Mouse (Mus musculus) liver, embryonic 13.5 days (tissue): ENCODE data around the gene Psmd8. TPM values are rescaled to one million over a fixed set of nuclear protein-coding genes. Genes with fewer than 3 reads are reported as not detected.
"Not testable (repeated sequence)": the region's sequence is repeated elsewhere in the genome, so short reads cannot be mapped to it uniquely, and the experiment has no call there.

Experiments
- ATAC-seq: fragments of 200-750 bp; cut with Nextera tagmentation; 2 replicates; pipeline ENCODE4 v1.8.0; 2017; ENCODE audit warnings: low read depth, mild to moderate bottlenecking, moderate number of reproducible peaks, moderate library complexity
- DNase-seq: peaks from one replicate; pipeline ENCODE4 v3.0.0; 2022
- H3K27ac ChIP-seq: fragments of 300-500 bp; sonication (generic); 2 replicates; pipeline ENCODE4 v1.5.1; 2015; ENCODE audit warnings: moderate library complexity, mild to moderate bottlenecking, inconsistent platforms
- H3K27me3 ChIP-seq: fragments of 300-500 bp; sonication (generic); 2 replicates; pipeline ENCODE4 v1.6.1; 2015; ENCODE audit warnings: mild to moderate bottlenecking, inconsistent platforms
- H3K36me3 ChIP-seq: fragments of 300-500 bp; sonication (generic); 2 replicates; pipeline ENCODE4 v1.6.1; 2015; ENCODE audit warnings: mild to moderate bottlenecking, inconsistent platforms
- H3K4me1 ChIP-seq: fragments of 300-500 bp; sonication (generic); replicated peaks from 2 replicates; pipeline ENCODE4 v1.6.1; 2015; ENCODE audit warnings: inconsistent platforms
- H3K4me2 ChIP-seq: fragments of 300-500 bp; sonication (generic); 2 replicates; pipeline ENCODE4 v1.6.1; 2015; ENCODE audit warnings: inconsistent platforms, mild to moderate bottlenecking, moderate library complexity
- H3K4me3 ChIP-seq: fragments of 300-500 bp; sonication (generic); replicated peaks from 2 replicates; pipeline ENCODE4 v1.5.1; 2015; ENCODE audit warnings: mild to moderate bottlenecking, inconsistent platforms
- H3K9ac ChIP-seq: fragments of 300-500 bp; sonication (generic); 2 replicates; pipeline ENCODE4 v1.6.1; 2015; ENCODE audit warnings: mild to moderate bottlenecking, inconsistent platforms
- H3K9me3 ChIP-seq: fragments of 300-500 bp; sonication (generic); replicated peaks from 2 replicates; pipeline ENCODE4 v1.6.1; 2016; ENCODE audit warnings: inconsistent platforms
- WGBS: fragments of 180-500 bp; shearing (Covaris S2); methylation state at CpG from one replicate; pipeline ENCODE4 v1.1.7; 2015; ENCODE audit not compliant: insufficient replicate concordance; 5-methylcytosine and 5-hydroxymethylcytosine counted together
- polyA plus RNA-seq: library from polyadenylated mRNA; unstranded; fragments of >200 nt; fragmentation: Nextera tagmentation; extraction: Ambion mirVana; gene quantifications from 2 replicates; pipeline ENCODE4 v1.2.1, GENCODE M21; 2015

Gene Psmd8
- polyA plus RNA-seq, 1 experiment from 2014 or later = 136 TPM

- H3K4me3 ChIP-seq = no peak overlapping the region
- 0 out of 2 replicates have a peak, but pooled peaks cover 4% of the 10 kb centered on the region for H3K9me3 ChIP-seq
- H3K27me3 ChIP-seq = peaks cover 22% of the 10 kb centered on the region
- no peak overlapping the region for H3K27ac ChIP-seq
- H3K9ac ChIP-seq = no peak overlapping the region
- peaks cover 20% of the 10 kb centered on the region for H3K4me1 ChIP-seq
- ATAC-seq = no peak
- no peak overlapping the region for H3K4me2 ChIP-seq
- DNase-seq = no peak
- 87% methylated on average over 14 of the region's 14 CpGs for WGBS
- H3K36me3 ChIP-seq = peaks cover 9% of the 10 kb centered on the region
Observed at GRCm38 (mm10) chr7:29154018-29154720, 26.3 kb downstream of the Psmd8 start.

- 57% methylated on average over 10 of the region's 10 CpGs for WGBS
- 0 out of 2 replicates have a peak, but pooled peaks cover 4% of the 10 kb centered on the region for H3K9me3 ChIP-seq
- H3K36me3 ChIP-seq = peaks cover 9% of the 10 kb centered on the region
- no peak overlapping the region for H3K4me3 ChIP-seq
- no peak overlapping the region for H3K4me2 ChIP-seq
- H3K4me1 ChIP-seq = peaks cover 17% of the 10 kb centered on the region
- DNase-seq (no peak), ATAC-seq (no peak)
- H3K27me3 ChIP-seq = 0 out of 2 replicates have a peak, but pooled peaks cover 4% of the 10 kb centered on the region
- no peak overlapping the region for H3K27ac ChIP-seq
- no peak overlapping the region for H3K9ac ChIP-seq
Observed at GRCm38 (mm10) chr7:29151486-29151885, 29.0 kb downstream of the Psmd8 start.

- no peak overlapping the region for H3K4me2 ChIP-seq
- no peak overlapping the region for H3K27ac ChIP-seq
- no peaks in the 10 kb centered on the region for H3K9me3 ChIP-seq
- no peak overlapping the region for H3K4me3 ChIP-seq
- ATAC-seq (no peak), DNase-seq (no peak)
- 0 out of 2 replicates have a peak, but pooled peaks cover 4% of the 10 kb centered on the region for H3K27me3 ChIP-seq
- peaks cover under 1% of the 10 kb centered on the region; the same call in 1 of the 2 replicates for H3K36me3 ChIP-seq
- H3K9ac ChIP-seq = no peak overlapping the region
- WGBS = 71% methylated on average over 15 of the region's 15 CpGs
- 0 out of 2 replicates have a peak, but pooled peaks cover 4% of the 10 kb centered on the region for H3K4me1 ChIP-seq
Observed at GRCm38 (mm10) chr7:29148771-29149170, 31.7 kb downstream of the Psmd8 start.

- WGBS = 61% methylated on average over 7 of the region's 7 CpGs
- Histone ChIP-seq H3K4me1 (0 out of 2 replicates have a peak, but pooled peaks cover 4% of the 10 kb centered on the region), H3K9ac (no peak overlapping the region), H3K4me2 (no peak overlapping the region), H3K36me3 (no peaks in the 10 kb centered on the region), H3K27me3 (0 out of 2 replicates have a peak, but pooled peaks cover 4% of the 10 kb centered on the region), H3K9me3 (no peaks in the 10 kb centered on the region), H3K27ac (no peak overlapping the region), H3K4me3 (no peak overlapping the region)
- no peak for DNase-seq
- ATAC-seq = no peak
Observed at GRCm38 (mm10) chr7:29146625-29147367, 33.7 kb downstream of the Psmd8 start.

- Histone ChIP-seq H3K9me3 (no peaks in the 10 kb centered on the region), H3K4me2 (no peak overlapping the region), H3K4me1 (0 out of 2 replicates have a peak, but pooled peaks cover 4% of the 10 kb centered on the region), H3K9ac (no peak overlapping the region), H3K27me3 (no peaks in the 10 kb centered on the region), H3K27ac (no peak overlapping the region), H3K36me3 (no peaks in the 10 kb centered on the region), H3K4me3 (no peak overlapping the region)
- ATAC-seq = no peak
- WGBS = 50% methylated on average over 4 of the region's 4 CpGs
- no peak for DNase-seq
Observed at GRCm38 (mm10) chr7:29144006-29144405, 36.5 kb downstream of the Psmd8 start.

- no peaks in the 10 kb centered on the region for H3K36me3 ChIP-seq
- no peak overlapping the region for H3K9ac ChIP-seq
- 57% methylated on average over 8 of the region's 8 CpGs for WGBS
- no peak overlapping the region for H3K27ac ChIP-seq
- H3K4me3 ChIP-seq = no peak overlapping the region
- H3K4me2 ChIP-seq = no peak overlapping the region
- ATAC-seq = no peak
- peaks cover 3% of the 10 kb centered on the region; the same call in 1 of the 2 replicates for H3K27me3 ChIP-seq
- H3K9me3 ChIP-seq = no peaks in the 10 kb centered on the region
- H3K4me1 ChIP-seq = 0 out of 2 replicates have a peak, but pooled peaks cover 4% of the 10 kb centered on the region
- DNase-seq = no peak
Observed at GRCm38 (mm10) chr7:29141416-29141815, 39.1 kb downstream of the Psmd8 start.

- not testable (repeated sequence) for H3K9me3 ChIP-seq, DNase-seq, H3K4me2 ChIP-seq, H3K9ac ChIP-seq, ATAC-seq, H3K4me3 ChIP-seq, H3K36me3 ChIP-seq, H3K4me1 ChIP-seq, H3K27ac ChIP-seq
- 75% methylated on average over 3 of the region's 4 CpGs for WGBS
- H3K27me3 ChIP-seq = peaks cover 17% of the 10 kb centered on the region
Observed at GRCm38 (mm10) chr7:29139237-29139636, 41.3 kb downstream of the Psmd8 start.

- WGBS = 42% methylated on average over 16 of the region's 16 CpGs
- Histone ChIP-seq H3K4me3 (no peak overlapping the region), H3K36me3 (no peaks in the 10 kb centered on the region), H3K9ac (no peak overlapping the region), H3K4me2 (no peak overlapping the region), H3K9me3 (no peaks in the 10 kb centered on the region), H3K27me3 (peaks cover 17% of the 10 kb centered on the region), H3K4me1 (0 out of 2 replicates have a peak, but pooled peaks cover 3% of the 10 kb centered on the region), H3K27ac (no peak overlapping the region)
- DNase-seq = no peak
- no peak for ATAC-seq
Observed at GRCm38 (mm10) chr7:29137429-29137828, 43.1 kb downstream of the Psmd8 start.

GRCm38 (mm10) chr7:29134693-29135386 lies 45.7 kb downstream of the Psmd8 start, which contains the start of gene Rasgrp4:
Rasgrp4 (plus strand) TSS chr7:29134851.
- no peak within 1 kb of the TSS for H3K9ac ChIP-seq
- DNase-seq (peak; percentile 18), ATAC-seq (peak; percentile 31; the same call in 1 of the 2 replicates)
- 2% methylated on average over 13 of the region's 20 CpGs for WGBS
- H3K4me1 ChIP-seq = 0 out of 2 replicates have a peak, but pooled peaks cover 3% of the 10 kb centered on the region
- peak within 1 kb of the TSS; percentile 14; the same call in 1 of the 2 replicates for H3K4me3 ChIP-seq
- H3K9me3 ChIP-seq = no peaks in the 10 kb centered on the region
- H3K4me2 ChIP-seq = peak within 1 kb of the TSS; percentile 28; the same call in 1 of the 2 replicates
- peaks cover 17% of the 10 kb centered on the region for H3K27me3 ChIP-seq
- H3K36me3 ChIP-seq = no peaks in the 10 kb centered on the region
- no peak within 1 kb of the TSS for H3K27ac ChIP-seq

- peaks cover 17% of the 10 kb centered on the region for H3K27me3 ChIP-seq
- no peaks in the 10 kb centered on the region for H3K36me3 ChIP-seq
- peak overlapping the region; percentile 28; the same call in 1 of the 2 replicates for H3K4me2 ChIP-seq
- H3K4me1 ChIP-seq = 0 out of 2 replicates have a peak, but pooled peaks cover 3% of the 10 kb centered on the region
- no peaks in the 10 kb centered on the region for H3K9me3 ChIP-seq
- DNase-seq (no peak), ATAC-seq (no peak)
- H3K9ac ChIP-seq = no peak overlapping the region
- H3K4me3 ChIP-seq = no peak overlapping the region
- WGBS = 3% methylated on average over 4 of the region's 4 CpGs
- H3K27ac ChIP-seq = no peak overlapping the region
Observed at GRCm38 (mm10) chr7:29134230-29134629, 46.3 kb downstream of the Psmd8 start.

- Histone ChIP-seq H3K9me3 (no peaks in the 10 kb centered on the region), H3K36me3 (no peaks in the 10 kb centered on the region), H3K9ac (no peak overlapping the region), H3K27ac (no peak overlapping the region), H3K4me2 (no peak overlapping the region), H3K27me3 (0 out of 2 replicates have a peak, but pooled peaks cover 6% of the 10 kb centered on the region), H3K4me3 (no peak overlapping the region), H3K4me1 (peaks cover 28% of the 10 kb centered on the region)
- ATAC-seq = no peak
- WGBS = 64% methylated on average over 2 of the region's 2 CpGs
- DNase-seq = no peak
Observed at GRCm38 (mm10) chr7:29128725-29129124, 51.8 kb downstream of the Psmd8 start.
